Mouse (Mus musculus) olfactory bulb, adult 2 months (tissue): ENCODE measurements around the gene Lrrc3c.

ENCODE experiments used
- CTCF ChIP-seq: fragments of 200-500 bp; IDR thresholded peaks from 2 replicates; pipeline ENCODE4 v1.5.1; 2012; ENCODE audit warnings: low read depth, mild to moderate bottlenecking, low read length, moderate library complexity; ENCODE audit not compliant: insufficient read depth
- POLR2A ChIP-seq: fragments of 200-500 bp; IDR thresholded peaks from 2 replicates; pipeline ENCODE4 v1.6.1; 2012; ENCODE audit warnings: mild to moderate bottlenecking, low read depth, low read length, moderate library complexity; ENCODE audit not compliant: insufficient read depth

DNA sequence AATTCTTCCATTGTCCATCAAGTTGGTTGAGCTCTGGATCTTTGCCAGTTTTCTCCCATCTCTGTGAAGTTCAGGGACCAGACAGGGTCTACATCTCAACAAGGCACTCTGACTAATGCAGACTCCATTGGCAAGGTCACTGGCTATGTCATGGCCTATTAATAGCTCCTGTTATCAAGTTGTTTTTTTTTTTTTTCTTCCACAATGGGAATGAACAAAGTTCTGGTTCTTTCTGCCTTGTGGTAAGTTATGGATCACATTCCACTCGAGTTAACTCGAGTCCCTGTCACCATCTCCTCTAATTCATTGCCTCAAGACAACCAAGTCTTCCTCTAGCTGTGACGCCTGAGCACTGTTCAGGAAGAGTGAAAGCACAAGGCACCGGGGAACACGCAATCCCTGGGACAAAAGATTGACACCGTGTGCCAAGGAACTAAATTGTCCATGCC is 9.2 kb upstream of the Lrrc3c start:
- no peak for TF ChIP-seq CTCF
- TF ChIP-seq POLR2A: no peak
